Mouse (Mus musculus): ENCODE results near the gene Frat1. TPM values are rescaled to one million over a fixed set of nuclear protein-coding genes. Genes with fewer than 3 reads are reported as not detected.

Frat1 gene
- total RNA-seq (2022): 10 to 100 TPM; 18.8 to 21.7 (median 19.4) TPM

DNA sequence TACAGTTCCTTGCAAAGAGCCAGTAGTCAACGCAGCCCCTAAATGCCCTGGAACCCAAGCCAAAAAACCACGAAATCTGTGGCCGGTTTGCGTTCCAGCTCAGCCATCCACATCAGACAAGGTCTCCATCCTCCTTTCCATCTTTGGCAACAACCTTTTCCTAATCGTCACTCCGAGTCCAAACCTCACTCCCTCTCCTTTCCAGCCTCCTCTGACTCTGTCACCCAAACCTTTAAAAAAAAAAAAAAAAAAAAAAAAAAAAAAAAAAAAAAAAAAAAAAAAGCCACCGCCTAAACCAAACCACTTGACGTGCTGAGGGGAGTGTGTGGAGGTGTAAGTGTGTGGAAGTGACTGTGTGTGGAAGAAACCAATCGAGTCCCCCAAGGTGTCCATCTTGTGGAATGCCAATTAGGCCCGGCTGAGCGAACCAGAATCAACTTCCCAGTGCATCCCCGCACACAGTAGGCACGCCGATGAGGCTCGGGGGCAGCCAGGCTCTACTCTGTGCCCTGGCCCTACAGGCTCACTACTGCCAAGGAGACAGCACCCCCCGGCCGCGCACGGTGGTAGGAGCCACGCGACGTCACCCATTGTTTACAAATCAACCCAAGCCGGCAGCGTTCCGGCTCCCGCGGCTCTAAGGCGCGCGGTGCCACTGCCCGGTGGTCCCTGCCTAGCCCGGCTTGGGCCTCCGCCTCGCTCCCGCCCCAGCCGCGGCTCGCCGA, at the start of gene Frat1:
Frat1 (plus strand) TSS at position 590 of the 725 bp plus-strand sequence.
- DNase-seq (ENCODE audit: low spot score in 2 of 2): peak; percentile 89 to 92

DNA sequence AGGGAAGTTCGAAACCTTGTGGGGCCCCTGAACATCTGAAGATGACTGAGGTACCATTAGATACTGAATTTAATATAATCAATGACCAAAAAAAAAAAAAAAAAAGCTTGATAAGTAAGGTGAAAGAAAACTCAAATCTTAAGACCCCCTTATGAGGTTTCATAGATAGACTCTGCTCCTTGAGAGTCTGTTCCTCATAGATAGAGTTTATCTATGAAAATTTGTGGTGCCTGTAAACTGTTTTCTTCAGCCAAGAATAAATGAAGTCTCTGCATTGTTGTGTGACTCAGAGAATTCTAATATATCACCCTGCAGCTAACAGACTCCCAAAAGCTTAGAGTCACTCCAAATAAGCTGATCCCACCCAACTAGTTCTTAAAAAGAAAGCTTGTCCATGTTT, 42.9 kb upstream of the Frat1 start:
- no peak for DNase-seq (ENCODE audit: low spot score in 2 of 2)

DNA sequence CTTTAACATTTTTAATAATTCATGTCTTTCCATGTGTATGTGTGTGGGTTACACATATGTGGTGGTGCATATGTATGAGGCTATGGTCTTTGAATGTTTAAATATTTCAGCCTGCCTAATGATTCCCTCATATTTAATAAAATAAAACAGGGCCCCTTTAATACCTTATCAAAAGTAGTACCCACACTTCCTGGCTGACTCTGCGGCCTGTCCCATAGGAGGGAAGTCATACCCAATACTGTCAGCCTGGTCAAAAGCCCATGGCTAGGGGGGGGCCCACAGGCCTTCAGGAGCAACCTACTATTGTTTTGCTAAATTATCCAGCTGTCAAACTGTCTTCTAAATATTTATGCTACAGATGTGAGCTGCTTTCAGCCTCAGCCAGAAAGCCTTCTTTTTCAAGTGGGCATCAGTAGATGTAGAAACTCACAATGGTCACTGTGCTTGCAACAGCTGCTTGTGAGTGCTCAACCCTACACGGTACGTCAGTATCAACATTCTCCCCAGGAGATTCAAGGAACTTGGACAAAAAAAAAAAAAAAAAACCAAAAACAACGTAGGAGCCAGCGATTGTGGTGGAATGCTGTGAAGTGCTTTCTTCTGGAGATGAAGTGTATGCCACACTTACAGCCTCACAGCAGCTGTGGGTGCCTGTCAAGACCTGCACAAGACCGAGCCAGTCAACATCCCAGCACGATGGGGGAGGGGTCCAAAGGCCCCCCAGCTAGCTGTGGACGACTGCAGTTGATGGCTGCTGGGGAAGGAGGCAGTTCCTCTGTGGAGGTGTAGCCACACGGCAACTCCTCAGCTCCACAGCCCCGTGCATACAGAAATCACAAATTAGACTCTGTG, 40.4 kb upstream of the Frat1 start:
- DNase-seq (ENCODE audit: low spot score in 2 of 2): no peak

DNA sequence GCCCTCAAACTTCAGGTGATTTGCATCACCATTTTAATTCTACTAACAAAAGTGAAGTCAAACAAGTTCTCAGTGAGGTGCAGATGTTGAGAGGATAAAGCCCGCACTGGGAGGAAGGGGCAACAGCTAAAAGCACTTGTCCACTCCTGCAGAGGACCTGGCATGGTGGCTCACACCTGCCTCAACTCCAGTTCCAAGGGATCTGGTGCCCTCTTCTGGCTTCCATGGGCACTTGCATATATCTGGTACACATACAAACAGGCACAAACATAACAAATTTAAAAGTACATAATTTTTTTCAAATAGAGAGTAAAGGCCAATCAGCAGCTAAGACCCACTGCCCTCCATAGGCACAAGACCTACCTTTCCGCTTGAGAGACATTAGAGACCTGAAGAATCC, 38.4 kb upstream of the Frat1 start:
- DNase-seq (ENCODE audit: low spot score in 2 of 2): no peak

DNA sequence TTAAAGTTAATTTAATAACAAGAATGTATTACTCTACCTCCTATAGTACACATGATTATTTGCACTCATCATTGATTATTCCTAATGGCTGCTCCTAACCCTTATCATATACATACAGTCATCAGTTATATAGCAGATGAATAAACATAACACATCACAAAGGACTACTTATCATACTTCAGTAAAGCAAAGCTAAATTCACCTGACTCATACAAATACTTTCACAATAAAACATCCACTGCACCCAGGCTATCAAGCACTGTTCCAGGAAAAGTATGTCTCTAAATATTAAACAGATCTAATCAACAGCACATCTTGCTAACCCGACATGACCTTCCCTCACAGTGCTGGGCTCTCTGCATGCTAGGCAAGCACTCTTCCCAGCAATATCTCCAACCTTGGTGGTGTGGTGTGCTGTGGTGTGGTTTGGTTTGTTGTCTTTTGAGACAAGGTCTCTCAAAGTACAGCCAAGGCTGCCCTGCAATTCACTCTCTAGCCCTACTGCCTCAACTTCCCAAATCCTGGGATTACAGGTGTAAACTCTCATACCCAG, 36.8 kb upstream of the Frat1 start:
- no peak for DNase-seq (ENCODE audit: low spot score in 2 of 2)

DNA sequence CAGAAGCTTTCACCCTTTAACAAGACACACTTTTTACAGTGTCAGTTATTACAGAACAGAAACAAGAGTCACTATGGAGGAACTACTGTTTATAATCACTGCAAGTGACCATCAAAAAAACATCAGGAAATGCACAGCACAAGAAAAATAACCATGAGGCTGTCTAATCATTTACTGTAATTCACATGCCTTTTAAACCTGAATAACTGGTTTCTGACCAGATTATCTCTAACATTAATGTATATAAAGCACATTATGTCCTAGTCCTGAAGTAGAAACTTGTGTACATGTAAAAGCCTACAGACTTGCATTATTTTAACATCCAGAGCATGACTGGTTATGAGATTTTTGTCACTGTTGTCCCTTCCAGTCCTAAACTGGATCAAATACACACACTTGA, 35.8 kb upstream of the Frat1 start:
- DNase-seq (ENCODE audit: low spot score in 2 of 2): no peak

DNA sequence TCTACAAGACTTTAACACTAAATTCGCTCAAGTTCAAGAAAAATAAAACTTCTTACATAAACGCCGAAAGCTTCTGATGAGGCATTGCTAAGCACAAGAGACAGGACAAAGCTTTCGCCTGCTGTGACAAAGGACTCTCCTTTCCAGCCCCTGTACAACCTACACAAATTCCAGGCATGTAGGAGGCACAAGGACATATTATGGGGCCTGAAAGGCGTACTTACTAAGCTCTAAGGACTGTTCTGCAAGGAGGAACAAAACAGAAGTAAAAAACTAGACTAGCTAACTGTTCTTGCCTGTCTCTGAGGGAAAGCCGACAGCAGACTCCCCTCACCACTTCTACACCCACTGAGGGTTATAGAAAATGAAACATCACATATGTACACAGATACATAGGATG, 34.9 kb upstream of the Frat1 start:
- no peak for DNase-seq (ENCODE audit: low spot score in 2 of 2)

DNA sequence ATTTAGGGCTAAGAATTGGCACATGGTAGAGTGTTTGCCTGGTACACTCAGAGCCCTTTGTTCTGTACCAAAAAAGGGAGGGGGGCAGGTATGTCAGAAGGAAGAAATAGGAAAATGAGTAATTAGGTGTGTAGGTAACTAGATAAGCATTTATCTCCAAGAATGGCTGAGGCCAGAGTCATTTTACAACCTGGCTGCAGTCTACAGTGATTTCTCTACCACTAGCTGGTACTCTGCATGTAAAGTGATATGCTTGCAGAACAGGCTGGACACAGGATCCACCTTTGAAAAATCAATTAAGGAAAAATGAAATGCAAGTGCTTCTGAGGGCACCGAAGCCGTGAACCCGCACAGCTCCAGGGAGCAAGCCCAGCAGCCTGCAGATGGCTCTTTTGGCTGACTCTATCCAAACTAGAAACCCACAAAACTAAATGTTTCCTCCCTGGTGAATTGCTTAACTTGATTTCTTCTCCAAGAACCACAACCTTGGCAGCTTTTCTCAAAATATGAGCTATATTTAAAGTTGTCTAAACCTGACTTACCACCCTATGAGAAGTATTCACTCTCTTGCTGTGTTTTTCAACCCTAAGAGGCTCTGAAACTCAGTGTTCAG, 33.5 kb upstream of the Frat1 start:
- DNase-seq (ENCODE audit: low spot score in 2 of 2): no peak

DNA sequence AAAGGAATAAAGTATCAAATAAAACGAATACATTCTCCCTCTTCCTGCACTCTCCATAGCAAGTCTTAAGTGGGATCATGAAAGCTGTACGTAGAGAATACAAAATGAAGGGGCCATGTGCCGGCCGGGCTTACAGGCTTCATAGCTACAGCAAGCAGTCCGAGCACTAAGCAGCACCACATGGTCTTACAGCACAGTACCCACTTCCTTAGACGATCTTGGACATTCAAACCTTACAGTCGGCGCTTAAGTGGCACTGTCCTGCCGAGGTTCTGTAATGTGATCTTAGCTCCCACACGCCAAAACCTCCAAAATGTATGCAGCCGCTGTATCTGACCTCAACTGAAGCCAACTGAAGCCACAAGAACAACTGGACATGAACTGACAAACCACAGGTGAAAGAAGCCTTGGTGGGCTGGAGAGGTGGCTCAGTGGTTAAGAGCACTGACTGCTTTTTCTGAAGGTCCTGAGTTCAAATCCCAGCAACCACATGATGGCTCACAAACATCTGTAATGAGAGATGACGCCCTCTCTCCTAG, 32.9 kb upstream of the Frat1 start:
- no peak for DNase-seq (ENCODE audit: low spot score in 2 of 2)

DNA sequence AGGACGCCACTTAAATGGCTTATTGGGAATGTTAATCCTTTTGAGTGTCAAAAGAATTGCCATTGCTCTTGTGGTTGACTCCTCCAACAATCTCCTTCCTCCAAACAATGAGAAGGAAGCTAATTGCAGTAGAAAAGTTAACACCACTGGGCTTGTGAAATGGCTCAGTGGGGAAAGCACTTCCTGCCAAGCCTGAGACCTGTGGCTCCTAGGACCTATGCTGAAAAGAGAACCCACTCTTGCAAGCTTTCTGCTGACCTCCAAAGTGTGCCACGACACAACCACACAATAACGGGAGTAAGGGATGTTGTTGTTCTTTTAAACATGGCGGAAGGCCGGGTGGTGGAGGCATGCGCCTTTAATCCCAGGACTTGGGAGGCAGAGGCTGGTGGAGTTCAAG, 32.2 kb upstream of the Frat1 start:
- DNase-seq (ENCODE audit: low spot score in 2 of 2): no peak

DNA sequence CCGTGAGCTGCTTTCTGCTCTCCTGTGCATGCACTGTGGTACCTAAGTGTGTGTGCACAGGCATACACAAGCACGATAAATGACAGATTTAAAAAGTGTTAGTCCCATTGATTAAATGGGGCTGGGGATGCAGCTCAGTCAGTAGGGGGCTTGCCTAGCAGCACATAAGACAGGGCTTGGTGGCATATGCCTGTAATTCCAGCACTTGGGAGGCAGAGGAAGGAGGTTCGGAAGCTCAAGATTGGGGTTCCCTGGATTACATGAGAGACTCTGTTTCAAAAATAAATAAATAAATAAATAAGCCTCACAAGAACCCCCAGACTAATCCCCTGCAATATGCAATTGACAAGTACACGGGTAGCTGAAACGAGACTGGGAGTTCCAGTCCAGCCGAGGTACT, 29.3 kb upstream of the Frat1 start:
- no peak for DNase-seq (ENCODE audit: low spot score in 2 of 2)

DNA sequence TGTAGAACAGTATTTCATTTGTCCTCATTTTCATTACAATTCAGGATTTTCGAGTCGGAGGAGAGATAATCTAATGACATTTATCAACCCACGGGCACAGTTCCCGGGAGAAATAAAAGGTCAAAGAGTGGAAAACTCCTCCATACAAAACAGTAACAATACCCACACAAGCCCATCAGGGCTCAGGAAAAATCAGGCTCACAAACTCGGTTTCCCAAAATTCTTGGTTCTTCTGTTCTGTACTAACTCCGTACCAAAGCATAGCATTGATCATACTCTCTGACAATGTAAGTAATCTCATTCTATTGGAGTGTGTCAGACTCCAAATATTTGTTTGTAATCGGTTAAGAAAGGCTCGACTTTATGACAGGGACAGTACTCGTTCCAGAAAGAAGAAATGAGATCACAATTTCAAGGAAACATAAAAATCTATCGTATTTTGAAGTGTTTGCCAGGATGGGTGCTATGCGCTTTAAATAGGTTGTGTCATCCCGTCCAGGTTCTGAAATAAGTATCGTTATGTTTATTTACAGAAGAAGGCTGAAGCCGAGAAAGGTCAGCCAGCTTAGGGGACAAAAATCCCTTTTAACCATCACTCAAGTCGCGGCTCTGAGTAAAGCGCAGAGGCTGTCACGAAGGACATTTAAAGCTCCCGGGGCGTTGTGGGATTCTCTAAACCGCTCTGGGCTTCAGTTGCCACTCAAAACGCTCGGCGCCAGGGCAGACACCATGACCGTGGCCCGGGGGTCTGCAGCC, 28.6 kb upstream of the Frat1 start:
- DNase-seq (ENCODE audit: low spot score in 2 of 2): no peak

DNA sequence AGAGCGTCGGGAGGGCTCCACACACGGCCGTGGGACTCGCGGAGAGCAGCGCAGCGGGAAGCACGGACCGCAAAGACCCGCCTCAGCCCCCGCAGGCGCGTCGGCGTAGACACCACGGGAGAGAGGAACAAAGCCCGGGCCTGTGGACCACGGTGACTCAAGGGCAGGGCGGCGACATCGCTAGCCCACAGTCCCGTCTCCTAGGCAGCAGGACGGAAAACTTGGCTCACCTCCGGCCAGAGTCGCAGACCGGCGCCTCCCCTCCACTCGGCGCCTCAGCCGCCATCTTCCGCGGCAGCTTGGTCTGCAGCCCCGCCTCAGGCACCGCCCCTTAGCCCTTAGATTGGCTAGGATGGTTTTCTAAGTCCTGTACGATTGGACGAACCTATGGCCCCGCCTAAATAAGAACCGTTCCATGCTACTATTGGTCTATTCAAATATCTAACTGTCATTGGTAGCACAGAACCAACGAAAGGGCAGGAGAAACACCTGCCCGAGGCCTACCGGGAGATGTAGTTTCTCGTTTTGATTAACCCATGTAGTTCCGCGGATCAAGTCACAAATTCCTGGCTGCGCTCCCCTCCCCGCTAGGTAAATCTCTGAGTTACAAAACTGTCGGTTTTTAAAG, 27.9 kb upstream of the Frat1 start, which contains the start of gene Arhgap19:
Arhgap19 (minus strand) TSS at position 306 of the 628 bp plus-strand sequence.
- DNase-seq (ENCODE audit: low spot score in 2 of 2): peak; percentile 91 to 93

DNA sequence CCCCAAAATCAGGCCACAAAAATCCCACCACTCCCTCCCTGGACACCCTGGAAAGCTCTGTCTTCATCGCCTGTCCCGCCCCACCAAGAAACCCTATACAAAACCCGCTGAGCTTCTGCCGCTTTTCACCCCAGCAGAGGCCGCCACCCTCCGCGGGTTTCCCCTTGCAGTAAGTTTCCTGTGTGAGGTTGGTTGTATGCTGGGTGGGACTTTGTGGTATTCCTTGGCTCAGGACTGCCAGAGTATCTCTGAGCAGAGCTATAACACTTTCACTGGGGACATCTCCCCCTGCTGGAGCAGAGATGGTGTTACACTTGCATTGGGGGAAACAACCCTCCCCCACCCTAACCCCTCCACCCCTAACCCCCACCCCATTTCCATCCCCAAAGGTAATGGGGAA, 26.4 kb upstream of the Frat1 start:
- DNase-seq (ENCODE audit: low spot score in 2 of 2): no peak

DNA sequence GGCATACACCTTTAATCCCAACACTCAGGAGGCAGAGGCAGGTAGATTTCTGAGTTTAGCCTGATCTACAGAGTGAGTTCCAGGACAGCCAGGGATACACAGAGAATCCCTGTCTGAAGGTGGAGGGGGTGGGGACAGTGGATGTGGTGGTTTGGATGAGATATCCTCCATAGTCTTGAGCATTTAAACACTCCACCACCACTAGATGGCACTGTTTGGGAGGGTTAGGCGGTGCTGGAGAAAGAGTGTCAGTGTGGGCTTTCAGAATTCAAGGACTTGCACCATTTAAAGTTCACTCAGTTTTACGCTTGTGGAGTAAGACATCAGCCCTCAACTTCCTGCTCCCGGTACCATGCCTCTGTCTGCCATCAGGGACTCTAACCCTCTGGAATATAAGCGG, 23.9 kb upstream of the Frat1 start:
- DNase-seq (ENCODE audit: low spot score in 2 of 2): no peak

DNA sequence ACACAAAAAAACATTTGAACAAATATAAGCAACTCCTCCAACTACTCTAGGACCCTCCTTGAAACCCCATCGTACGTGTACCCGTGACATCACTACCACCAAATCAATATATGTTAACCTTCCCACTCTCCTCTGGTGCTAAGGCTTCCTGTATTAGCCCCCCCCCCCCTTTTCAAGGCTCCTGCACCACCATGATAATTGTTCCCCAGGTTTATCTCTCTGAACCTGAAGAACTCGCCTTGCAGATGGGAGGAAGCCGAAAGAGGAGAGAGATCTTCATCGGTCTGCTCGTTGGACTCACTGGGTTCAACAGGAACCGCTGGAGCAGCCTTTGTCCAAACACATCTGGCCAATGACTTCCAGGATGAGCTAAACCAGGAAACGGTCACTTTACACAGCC, 22.3 kb upstream of the Frat1 start:
- DNase-seq (ENCODE audit: low spot score in 2 of 2): no peak

DNA sequence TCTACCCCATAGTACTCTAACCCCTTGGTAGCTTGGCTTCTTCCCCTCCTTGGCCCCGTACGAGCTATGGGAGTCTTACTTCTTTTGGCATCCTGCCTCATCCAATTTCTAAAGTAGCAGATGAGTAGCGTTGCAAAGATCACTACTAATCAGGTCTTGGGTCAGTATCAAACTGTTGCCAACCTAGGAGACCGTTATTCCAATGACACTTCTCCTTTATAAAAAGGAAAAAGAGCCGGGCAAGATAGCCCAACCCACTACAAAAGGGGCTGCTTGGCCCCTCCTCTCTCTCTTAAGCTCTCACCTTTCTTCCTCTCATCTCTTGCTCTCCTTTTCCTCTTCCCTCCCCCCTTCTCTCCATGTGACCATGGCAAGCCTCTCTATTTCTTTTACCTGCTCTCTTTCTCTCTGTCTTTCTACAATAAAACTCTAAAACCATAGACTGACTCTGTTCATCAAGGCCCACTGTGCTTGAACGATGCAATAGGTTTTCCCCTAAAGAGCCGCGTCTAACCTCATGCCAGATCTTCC, 21.6 kb upstream of the Frat1 start:
- DNase-seq (ENCODE audit: low spot score in 2 of 2): no peak

DNA sequence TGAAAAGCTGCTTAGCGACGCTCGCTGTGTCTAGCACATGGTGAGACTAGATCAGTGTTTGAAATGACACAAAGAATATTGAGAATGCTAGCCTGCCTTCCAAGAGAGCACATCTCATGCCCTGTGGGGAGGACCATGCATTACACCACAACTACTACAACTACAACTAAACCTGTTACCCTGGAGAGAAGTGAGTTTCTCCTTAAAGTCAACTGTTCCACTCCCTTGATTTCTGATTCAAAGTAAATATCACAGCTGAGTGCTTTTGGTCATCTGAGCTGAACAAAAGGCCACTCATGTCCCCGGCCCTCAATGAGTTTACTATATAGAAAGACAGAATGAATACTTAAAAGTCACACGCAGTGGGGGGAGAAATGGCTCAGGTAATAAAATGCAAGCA, 19.7 kb upstream of the Frat1 start:
- no peak for DNase-seq (ENCODE audit: low spot score in 2 of 2)

DNA sequence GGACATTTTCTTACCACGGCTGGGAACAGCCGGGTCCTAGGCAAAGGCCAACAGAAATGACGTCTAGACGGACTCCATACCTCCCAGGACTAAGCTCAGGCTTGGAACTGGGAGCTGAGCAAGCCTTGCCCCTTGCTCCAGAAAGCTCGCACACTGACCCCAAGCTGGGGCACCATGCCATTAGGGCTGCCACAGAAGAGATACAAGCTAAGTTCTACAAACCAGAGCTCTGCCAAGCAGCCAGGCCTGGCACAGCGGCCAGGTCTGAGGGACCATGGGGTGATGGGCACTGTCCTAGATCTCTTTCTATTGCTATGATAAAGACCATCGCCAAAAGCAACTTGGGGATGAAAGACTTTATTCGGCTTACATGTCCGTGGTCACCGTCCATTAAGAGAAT, 17.2 kb upstream of the Frat1 start:
- DNase-seq (ENCODE audit: low spot score in 2 of 2): no peak

DNA sequence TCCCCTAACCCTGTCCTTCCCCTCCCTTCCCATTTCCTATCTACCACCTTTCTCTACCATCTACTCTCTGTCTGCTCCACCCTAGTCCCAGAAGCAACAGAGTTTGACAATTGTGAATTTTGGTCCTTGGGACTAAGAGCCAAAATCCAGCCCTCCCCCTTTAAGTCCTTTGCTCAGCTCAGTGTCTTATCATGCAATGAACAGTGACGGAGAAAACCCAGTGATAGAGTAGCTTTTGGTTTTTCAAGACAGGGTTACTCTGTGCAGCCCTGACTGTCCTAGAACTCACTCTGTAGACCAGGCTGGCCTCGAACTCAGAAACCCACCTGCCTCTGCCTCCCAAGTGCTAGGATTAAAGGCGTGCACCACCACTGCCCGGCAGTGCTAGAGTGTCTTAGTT, 16.4 kb upstream of the Frat1 start:
- DNase-seq (ENCODE audit: low spot score in 2 of 2): no peak

All from layer of hippocampus, adult 8-10 months (tissue).